Mouse (Mus musculus) intestine, embryonic 14.5 days (tissue): ENCODE measurements at regions not wholly inside any gene's neighbourhood (a gene's known extent, or its start where the extent isn't known, plus 50 kb on each side); places are given as distances from the start of the nearest gene placed in this dataset.

ENCODE experiments used
- ATAC-seq: fragments of 200-750 bp; cut with Nextera tagmentation; replicated peaks from 2 replicates; pipeline ENCODE4 v1.8.0; 2017; ENCODE audit warnings: low read depth, moderate number of reproducible peaks, moderate TSS enrichment, moderate library complexity; ENCODE audit not compliant: low FRiP score, low TSS enrichment
- DNase-seq: peaks from one replicate; pipeline ENCODE4 v3.0.0-alpha.2; 2018; ENCODE audit warnings: low spot score
- H3K27ac ChIP-seq: fragments of 300-500 bp; sonication (generic); 2 replicates; pipeline ENCODE4 v1.5.1; 2014; ENCODE audit warnings: low read depth, mild to moderate bottlenecking, control low read depth
- H3K27me3 ChIP-seq: fragments of 300-500 bp; sonication (generic); replicated peaks from 2 replicates; pipeline ENCODE4 v1.6.1; 2014; ENCODE audit warnings: low read length, control low read depth; ENCODE audit not compliant: control insufficient read depth, insufficient read depth
- H3K36me3 ChIP-seq: fragments of 300-500 bp; sonication (generic); 2 replicates; pipeline ENCODE4 v1.6.1; 2014; ENCODE audit warnings: low read length, control low read depth; ENCODE audit not compliant: control insufficient read depth, insufficient read depth
- H3K4me1 ChIP-seq: fragments of 300-500 bp; sonication (generic); replicated peaks from 2 replicates; pipeline ENCODE4 v1.6.1; 2014; ENCODE audit warnings: low read length, control low read depth, mixed read lengths; ENCODE audit not compliant: control insufficient read depth, insufficient read depth
- H3K4me2 ChIP-seq: fragments of 300-500 bp; sonication (generic); 2 replicates; pipeline ENCODE4 v1.6.1; 2014; ENCODE audit warnings: low read length
- H3K4me3 ChIP-seq: fragments of 300-500 bp; sonication (generic); 2 replicates; pipeline ENCODE4 v1.5.1; 2014; ENCODE audit warnings: low read depth, low read length, control low read depth, mixed read lengths
- H3K9ac ChIP-seq: fragments of 300-500 bp; sonication (generic); 2 replicates; pipeline ENCODE4 v1.6.1; 2014; ENCODE audit warnings: mild to moderate bottlenecking, low read length
- H3K9me3 ChIP-seq: fragments of 300-500 bp; sonication (generic); 2 replicates; pipeline ENCODE4 v1.6.1; 2016; ENCODE audit warnings: low read length, control low read depth; ENCODE audit not compliant: control insufficient read depth
- WGBS: fragments of 180-500 bp; shearing (Covaris S2); extraction: QIAGEN DNeasy Blood & Tissue Kit; methylation state at CpG from one replicate; pipeline ENCODE4 v1.1.7; 2014; 5-methylcytosine and 5-hydroxymethylcytosine counted together

GRCm38 (mm10) chr3:81401028-81401427 is 364.8 kb downstream of the Pdgfc start:
- Histone ChIP-seq H3K27ac (no peak overlapping the region), H3K36me3 (no peaks in the 10 kb centered on the region), H3K27me3 (no peaks in the 10 kb centered on the region), H3K4me2 (no peak overlapping the region), H3K4me1 (no peaks in the 10 kb centered on the region), H3K4me3 (no peak overlapping the region), H3K9ac (no peak overlapping the region), H3K9me3 (no peaks in the 10 kb centered on the region)
- no peak for DNase-seq
- no peak for ATAC-seq
- 91% methylated on average over 1 of the region's 1 CpGs for WGBS

GRCm38 (mm10) chr3:81408914-81409313 is 372.7 kb downstream of the Pdgfc start:
- DNase-seq (no peak), ATAC-seq (no peak)
- Histone ChIP-seq H3K4me3 (no peak overlapping the region), H3K27me3 (no peaks in the 10 kb centered on the region), H3K9me3 (no peaks in the 10 kb centered on the region), H3K4me2 (no peak overlapping the region), H3K9ac (no peak overlapping the region), H3K36me3 (no peaks in the 10 kb centered on the region), H3K27ac (no peak overlapping the region), H3K4me1 (no peaks in the 10 kb centered on the region)
- 77% methylated on average over 1 of the region's 1 CpGs for WGBS

- Histone ChIP-seq H3K4me3 (no peak overlapping the region), H3K36me3 (no peaks in the 10 kb centered on the region), H3K27ac (no peak overlapping the region), H3K9me3 (no peaks in the 10 kb centered on the region), H3K4me2 (no peak overlapping the region), H3K27me3 (no peaks in the 10 kb centered on the region), H3K4me1 (no peaks in the 10 kb centered on the region), H3K9ac (no peak overlapping the region)
- DNase-seq (no peak), ATAC-seq (no peak)
- 39% methylated on average over 1 of the region's 1 CpGs for WGBS
Measured at GRCm38 (mm10) chr3:81421875-81422274, 385.7 kb downstream of the Pdgfc start.

GRCm38 (mm10) chr3:81426765-81427164 is 390.5 kb downstream of the Pdgfc start:
- DNase-seq (no peak), ATAC-seq (no peak)
- 47% methylated on average over 2 of the region's 2 CpGs for WGBS
- H3K9me3 ChIP-seq = no peaks in the 10 kb centered on the region
- H3K4me3 ChIP-seq = no peak overlapping the region
- no peak overlapping the region for H3K4me2 ChIP-seq
- H3K4me1 ChIP-seq = no peaks in the 10 kb centered on the region
- no peaks in the 10 kb centered on the region for H3K36me3 ChIP-seq
- H3K9ac ChIP-seq = no peak overlapping the region
- no peak overlapping the region for H3K27ac ChIP-seq
- no peaks in the 10 kb centered on the region for H3K27me3 ChIP-seq
